ENCODE assay signal across 9 mouse cellular contexts in genomic region chr11:97822840-97823603, GRCm38 (mm10). TPM values are rescaled to one million over a fixed set of nuclear protein-coding genes. Genes with fewer than 3 reads are reported as not detected.
DNase-seq lines count a peak whose midpoint lies in the region; ATAC-seq and TF ChIP-seq lines count a peak whose summit lies in the region.
"Had no signal": no experiment of that assay in that cellular context is flagged by ENCODE, and none has a peak within 500 bp of the region (broad histone marks: within the 10 kb centered on the region; RNA-seq: fewer than 3 reads in every experiment).

No protein-coding gene starts in this region.

- H3K9ac ChIP-seq in forebrain, embryonic 14.5 days (ENCODE audit: low read length), result no peak overlapping the region
- no peak overlapping the region for H3K9ac ChIP-seq in midbrain, embryonic 16.5 days (ENCODE audit: low read depth, low read length)
- no peak overlapping the region for H3K9ac ChIP-seq in liver, postnatal 0 days (replicated peaks)
- H3K9ac ChIP-seq: lung, embryonic 14.5 days had no signal

- DNase-seq in forebrain, embryonic 10.5 days (ENCODE audit: extremely low spot score, low spot score), result no peak
- DNase-seq in forebrain, embryonic 14.5 days (ENCODE audit: low spot score), result no peak
- no peak for DNase-seq in midbrain, embryonic 10.5 days (ENCODE audit: low spot score)
- DNase-seq in gastrocnemius, postnatal 10 days, result peak; percentile 59
- DNase-seq in liver, postnatal 0 days, result peak; percentile 35
- no peak for DNase-seq in thymus, postnatal 0 days (ENCODE audit: low spot score)
- DNase-seq in spleen, postnatal 10 days (ENCODE audit: low spot score in 2 of 2), result no peak
- DNase-seq: lung, embryonic 14.5 days had no signal

- no peaks in the 10 kb centered on the region for H3K9me3 ChIP-seq in forebrain, embryonic 10.5 days
- H3K9me3 ChIP-seq in forebrain, embryonic 14.5 days (replicated peaks; ENCODE audit: control insufficient read depth, low read length), result no peaks in the 10 kb centered on the region
- no peaks in the 10 kb centered on the region for H3K9me3 ChIP-seq in midbrain, embryonic 10.5 days (replicated peaks)
- H3K9me3 ChIP-seq in midbrain, embryonic 16.5 days (replicated peaks; ENCODE audit: control insufficient read depth, low read length, poor library complexity, severe bottlenecking), result no peaks in the 10 kb centered on the region
- no peaks in the 10 kb centered on the region for H3K9me3 ChIP-seq in liver, postnatal 0 days (ENCODE audit: low read length)

- H3K27ac ChIP-seq in forebrain, embryonic 10.5 days, result peak overlapping the region; percentile 48; the same call in 1 of the 2 replicates
- H3K27ac ChIP-seq in forebrain, embryonic 14.5 days (ENCODE audit: low read depth, low read length), result no peak overlapping the region
- H3K27ac ChIP-seq in midbrain, embryonic 10.5 days (replicated peaks), result peak overlapping the region; percentile 56
- no peak overlapping the region for H3K27ac ChIP-seq in midbrain, embryonic 16.5 days (ENCODE audit: low read length)
- peak overlapping the region; percentile 62 for H3K27ac ChIP-seq in liver, postnatal 0 days (ENCODE audit: low read depth)

- no peak for TF ChIP-seq CTCF in liver, postnatal 0 days (IDR thresholded peaks at IDR 0.05; ENCODE audit: low read depth)

- 74% methylated on average over 20 of the region's 20 CpGs for WGBS in forebrain, embryonic 10.5 days
- 85% methylated on average over 20 of the region's 20 CpGs for WGBS in forebrain, embryonic 14.5 days
- WGBS in midbrain, embryonic 10.5 days, result 78% methylated on average over 20 of the region's 20 CpGs
- 71% methylated on average over 20 of the region's 20 CpGs for WGBS in midbrain, embryonic 16.5 days
- WGBS in liver, postnatal 0 days (ENCODE audit: insufficient replicate concordance), result 72% methylated on average over 20 of the region's 20 CpGs

- H3K27me3 ChIP-seq in forebrain, embryonic 10.5 days (ENCODE audit: poor library complexity, severe bottlenecking), result no peaks in the 10 kb centered on the region
- no peaks in the 10 kb centered on the region for H3K27me3 ChIP-seq in forebrain, embryonic 14.5 days (replicated peaks; ENCODE audit: control insufficient read depth, insufficient read depth, low read length)
- no peaks in the 10 kb centered on the region for H3K27me3 ChIP-seq in midbrain, embryonic 10.5 days (ENCODE audit: low read depth, poor library complexity, severe bottlenecking)
- no peaks in the 10 kb centered on the region for H3K27me3 ChIP-seq in midbrain, embryonic 16.5 days (ENCODE audit: control insufficient read depth, insufficient read depth, low read depth, low read length)
- H3K27me3 ChIP-seq in liver, postnatal 0 days (ENCODE audit: insufficient read depth, low read length), result no peaks in the 10 kb centered on the region

- TF ChIP-seq EP300 in liver, postnatal 0 days (IDR thresholded peaks at IDR 0.05; ENCODE audit: low read depth), result no peak

- ATAC-seq in forebrain, embryonic 14.5 days, result no peak
- ATAC-seq in midbrain, embryonic 16.5 days, result no peak
- no peak for ATAC-seq in liver, postnatal 0 days

- H3K36me3 ChIP-seq in forebrain, embryonic 10.5 days (replicated peaks), result peaks cover 77% of the 10 kb centered on the region
- peaks cover 64% of the 10 kb centered on the region for H3K36me3 ChIP-seq in forebrain, embryonic 14.5 days (ENCODE audit: control insufficient read depth, insufficient read depth, low read length)
- peaks cover 65% of the 10 kb centered on the region for H3K36me3 ChIP-seq in midbrain, embryonic 10.5 days
- peaks cover 22% of the 10 kb centered on the region for H3K36me3 ChIP-seq in midbrain, embryonic 16.5 days (ENCODE audit: control insufficient read depth, insufficient read depth, low read length)
- peaks cover 30% of the 10 kb centered on the region for H3K36me3 ChIP-seq in liver, postnatal 0 days (replicated peaks; ENCODE audit: insufficient read depth, low read length)

- H3K4me1 ChIP-seq in forebrain, embryonic 10.5 days, result peaks cover 50% of the 10 kb centered on the region
- peaks cover 8% of the 10 kb centered on the region for H3K4me1 ChIP-seq in forebrain, embryonic 14.5 days (ENCODE audit: control insufficient read depth, insufficient read depth, low read length)
- peaks cover 43% of the 10 kb centered on the region for H3K4me1 ChIP-seq in midbrain, embryonic 10.5 days
- H3K4me1 ChIP-seq in midbrain, embryonic 16.5 days (ENCODE audit: control insufficient read depth, insufficient read depth, low read length), result peaks cover 7% of the 10 kb centered on the region
- peaks cover 57% of the 10 kb centered on the region for H3K4me1 ChIP-seq in liver, postnatal 0 days (ENCODE audit: insufficient read depth)

- no peak overlapping the region for H3K4me3 ChIP-seq in forebrain, embryonic 10.5 days
- H3K4me3 ChIP-seq in forebrain, embryonic 14.5 days (ENCODE audit: low read depth, low read length), result no peak overlapping the region
- no peak overlapping the region for H3K4me3 ChIP-seq in midbrain, embryonic 10.5 days
- H3K4me3 ChIP-seq in midbrain, embryonic 16.5 days (ENCODE audit: low read depth, low read length), result no peak overlapping the region
- no peak overlapping the region for H3K4me3 ChIP-seq in liver, postnatal 0 days (ENCODE audit: low read depth, low read length)

- no peak overlapping the region for H3K4me2 ChIP-seq in forebrain, embryonic 14.5 days (ENCODE audit: low read length)
- H3K4me2 ChIP-seq in midbrain, embryonic 16.5 days (ENCODE audit: low read length), result no peak overlapping the region
- H3K4me2 ChIP-seq in liver, postnatal 0 days (ENCODE audit: low read depth, low read length), result no peak overlapping the region
- H3K4me2 ChIP-seq: lung, embryonic 14.5 days had no signal

RNA-seq across cellular contexts. Expression of gene B230217C12Rik, which starts 17.6 kb away (rescaled TPM):
- 13.3 and 15.9 TPM in 2 replicates for polyA plus RNA-seq in forebrain, embryonic 10.5 days (2016; fragmentation: Nextera tagmentation; extraction: Ambion mirVana)
- polyA plus RNA-seq in forebrain, embryonic 14.5 days (2014; fragmentation: Nextera tagmentation; extraction: Ambion mirVana), result 20.3 and 21.5 TPM in 2 replicates
- 12.6 and 14.3 TPM in 2 replicates for polyA plus RNA-seq in midbrain, embryonic 10.5 days (2016; fragmentation: Nextera tagmentation; extraction: Ambion mirVana)
- polyA plus RNA-seq in midbrain, embryonic 16.5 days (2015; fragmentation: Nextera tagmentation; extraction: Ambion mirVana), result 36.7 and 43.8 TPM in 2 replicates
- total RNA-seq in gastrocnemius, postnatal 10 days (2021), result 1 to 10 TPM in 1 of 2 experiments, under 1 TPM in 1; 0.95 to 1.1 TPM
- 0.25 and 0.28 TPM in 2 replicates for polyA plus RNA-seq in liver, postnatal 0 days (2015; fragmentation: Nextera tagmentation; extraction: Ambion mirVana)
- 4.5 and 5.0 TPM in 2 replicates for polyA plus RNA-seq in thymus, postnatal 0 days (2015; fragmentation: Nextera tagmentation; extraction: Ambion mirVana)

RNA-seq across cellular contexts. Expression of gene Lasp1, which starts 24.2 kb away (rescaled TPM):
- polyA plus RNA-seq in forebrain, embryonic 10.5 days (2016; fragmentation: Nextera tagmentation; extraction: Ambion mirVana), result 85.5 and 87.3 TPM in 2 replicates
- 77.6 and 94.6 TPM in 2 replicates for polyA plus RNA-seq in forebrain, embryonic 14.5 days (2014; fragmentation: Nextera tagmentation; extraction: Ambion mirVana)
- polyA plus RNA-seq in midbrain, embryonic 10.5 days (2016; fragmentation: Nextera tagmentation; extraction: Ambion mirVana), result 75.1 and 88.8 TPM in 2 replicates
- 194 and 202 TPM in 2 replicates for polyA plus RNA-seq in midbrain, embryonic 16.5 days (2015; fragmentation: Nextera tagmentation; extraction: Ambion mirVana)
- 10 to 100 TPM; 46.3 to 68.4 TPM for total RNA-seq in gastrocnemius, postnatal 10 days (2021)
- 30.0 and 32.2 TPM in 2 replicates for polyA plus RNA-seq in liver, postnatal 0 days (2015; fragmentation: Nextera tagmentation; extraction: Ambion mirVana)
- 98.7 and 108 TPM in 2 replicates for polyA plus RNA-seq in thymus, postnatal 0 days (2015; fragmentation: Nextera tagmentation; extraction: Ambion mirVana)

RNA-seq across cellular contexts. Expression of gene Rpl23, which starts 40.8 kb away (rescaled TPM):
- 449 and 492 TPM in 2 replicates for polyA plus RNA-seq in forebrain, embryonic 10.5 days (2016; fragmentation: Nextera tagmentation; extraction: Ambion mirVana)
- 348 and 451 TPM in 2 replicates for polyA plus RNA-seq in forebrain, embryonic 14.5 days (2014; fragmentation: Nextera tagmentation; extraction: Ambion mirVana)
- polyA plus RNA-seq in midbrain, embryonic 10.5 days (2016; fragmentation: Nextera tagmentation; extraction: Ambion mirVana), result 378 and 451 TPM in 2 replicates
- 267 and 286 TPM in 2 replicates for polyA plus RNA-seq in midbrain, embryonic 16.5 days (2015; fragmentation: Nextera tagmentation; extraction: Ambion mirVana)
- total RNA-seq in gastrocnemius, postnatal 10 days (2021), result 100 to 1,000 TPM; 793 to 832 TPM
- 409 and 433 TPM in 2 replicates for polyA plus RNA-seq in liver, postnatal 0 days (2015; fragmentation: Nextera tagmentation; extraction: Ambion mirVana)
- polyA plus RNA-seq in thymus, postnatal 0 days (2015; fragmentation: Nextera tagmentation; extraction: Ambion mirVana), result 766 and 768 TPM in 2 replicates

RNA-seq across cellular contexts. Expression of gene 1700001P01Rik, which starts 47.3 kb away (rescaled TPM):
- polyA plus RNA-seq in forebrain, embryonic 10.5 days (2016; fragmentation: Nextera tagmentation; extraction: Ambion mirVana), result 0.73 TPM in 1 of 2 replicates, not detected in the other
- 0.50 TPM in 1 of 2 replicates, not detected in the other for polyA plus RNA-seq in forebrain, embryonic 14.5 days (2014; fragmentation: Nextera tagmentation; extraction: Ambion mirVana)
- 0.20 and 0.46 TPM in 2 replicates for polyA plus RNA-seq in midbrain, embryonic 10.5 days (2016; fragmentation: Nextera tagmentation; extraction: Ambion mirVana)
- 0.74 TPM in 1 of 2 replicates, not detected in the other for polyA plus RNA-seq in midbrain, embryonic 16.5 days (2015; fragmentation: Nextera tagmentation; extraction: Ambion mirVana)
- not detected for total RNA-seq in gastrocnemius, postnatal 10 days (2021)
- polyA plus RNA-seq in liver, postnatal 0 days (2015; fragmentation: Nextera tagmentation; extraction: Ambion mirVana), result not detected in 2 replicates
- 0.44 TPM in 1 of 2 replicates, not detected in the other for polyA plus RNA-seq in thymus, postnatal 0 days (2015; fragmentation: Nextera tagmentation; extraction: Ambion mirVana)
- polyA plus RNA-seq: lung, embryonic 14.5 days had no signal

RNA-seq across cellular contexts. Expression of gene Cwc25, which starts 56.7 kb away (rescaled TPM):
- 20.3 and 22.0 TPM in 2 replicates for polyA plus RNA-seq in forebrain, embryonic 10.5 days (2016; fragmentation: Nextera tagmentation; extraction: Ambion mirVana)
- polyA plus RNA-seq in forebrain, embryonic 14.5 days (2014; fragmentation: Nextera tagmentation; extraction: Ambion mirVana), result 9.9 and 11.1 TPM in 2 replicates
- polyA plus RNA-seq in midbrain, embryonic 10.5 days (2016; fragmentation: Nextera tagmentation; extraction: Ambion mirVana), result 20.5 and 21.8 TPM in 2 replicates
- polyA plus RNA-seq in midbrain, embryonic 16.5 days (2015; fragmentation: Nextera tagmentation; extraction: Ambion mirVana), result 15.9 and 17.2 TPM in 2 replicates
- total RNA-seq in gastrocnemius, postnatal 10 days (2021), result 1 to 10 TPM; 8.4 to 9.7 TPM
- 5.5 and 5.8 TPM in 2 replicates for polyA plus RNA-seq in liver, postnatal 0 days (2015; fragmentation: Nextera tagmentation; extraction: Ambion mirVana)
- polyA plus RNA-seq in thymus, postnatal 0 days (2015; fragmentation: Nextera tagmentation; extraction: Ambion mirVana), result 17.7 and 18.5 TPM in 2 replicates

Comparison
In these comparisons a context has a peak if more than half of its experiments do, and no peak if none do; other contexts are left out.
1. H3K27ac ChIP-seq: peak in forebrain, embryonic 10.5 days (single experiment), midbrain, embryonic 10.5 days (single experiment) and liver, postnatal 0 days (single experiment); none in forebrain, embryonic 14.5 days (single experiment) and midbrain, embryonic 16.5 days (single experiment).
2. DNase-seq: peak in gastrocnemius, postnatal 10 days (single experiment) and liver, postnatal 0 days (single experiment); none in forebrain, embryonic 10.5 days (single experiment), forebrain, embryonic 14.5 days (single experiment), midbrain, embryonic 10.5 days (single experiment), thymus, postnatal 0 days (single experiment) and spleen, postnatal 10 days (0 of 2).